Mouse (Mus musculus) lung, adult 2 months (tissue): ENCODE results near the gene Islr. TPM values are rescaled to one million over a fixed set of nuclear protein-coding genes. Genes with fewer than 3 reads are reported as not detected.

Source experiments
- DNase-seq: peaks from one replicate; pipeline ENCODE4 v3.0.0; 2022
- H3K4me1 ChIP-seq: fragments of 200-500 bp; 2 replicates; pipeline ENCODE4 v1.6.1; 2011; ENCODE audit warnings: low read length; ENCODE audit not compliant: control insufficient read depth, insufficient read depth
- H3K4me3 ChIP-seq: fragments of 200-500 bp; replicated peaks from 2 replicates; pipeline ENCODE3; 2011; ENCODE audit warnings: low read depth, mild to moderate bottlenecking, control low read depth, low read length; ENCODE audit errors: extremely low read depth
- CTCF ChIP-seq: fragments of 200-500 bp; IDR thresholded peaks from 2 replicates; pipeline ENCODE4 v1.5.1; 2011; ENCODE audit warnings: mild to moderate bottlenecking, low read length, control low read depth; ENCODE audit not compliant: insufficient read depth
- POLR2A ChIP-seq: fragments of 200-500 bp; IDR thresholded peaks from 2 replicates; pipeline ENCODE4 v1.6.1; 2011; ENCODE audit warnings: low read depth, mild to moderate bottlenecking, control low read depth, low read length, borderline replicate concordance; ENCODE audit errors: extremely low read depth
- WGBS: fragments of 180-500 bp; shearing (Covaris S2); methylation state at CpG from one replicate; pipeline ENCODE4 v1.1.7; 2018; 5-methylcytosine and 5-hydroxymethylcytosine counted together
- polyA plus RNA-seq: library from polyadenylated mRNA; depleted of rRNA; stranded (reverse); fragments of >200 nt; gene quantifications from 2 replicates; pipeline ENCODE4 v1.2.3, GENCODE M21; 2012

Islr gene
- polyA plus RNA-seq, 1 experiment = 74.0 TPM

DNA sequence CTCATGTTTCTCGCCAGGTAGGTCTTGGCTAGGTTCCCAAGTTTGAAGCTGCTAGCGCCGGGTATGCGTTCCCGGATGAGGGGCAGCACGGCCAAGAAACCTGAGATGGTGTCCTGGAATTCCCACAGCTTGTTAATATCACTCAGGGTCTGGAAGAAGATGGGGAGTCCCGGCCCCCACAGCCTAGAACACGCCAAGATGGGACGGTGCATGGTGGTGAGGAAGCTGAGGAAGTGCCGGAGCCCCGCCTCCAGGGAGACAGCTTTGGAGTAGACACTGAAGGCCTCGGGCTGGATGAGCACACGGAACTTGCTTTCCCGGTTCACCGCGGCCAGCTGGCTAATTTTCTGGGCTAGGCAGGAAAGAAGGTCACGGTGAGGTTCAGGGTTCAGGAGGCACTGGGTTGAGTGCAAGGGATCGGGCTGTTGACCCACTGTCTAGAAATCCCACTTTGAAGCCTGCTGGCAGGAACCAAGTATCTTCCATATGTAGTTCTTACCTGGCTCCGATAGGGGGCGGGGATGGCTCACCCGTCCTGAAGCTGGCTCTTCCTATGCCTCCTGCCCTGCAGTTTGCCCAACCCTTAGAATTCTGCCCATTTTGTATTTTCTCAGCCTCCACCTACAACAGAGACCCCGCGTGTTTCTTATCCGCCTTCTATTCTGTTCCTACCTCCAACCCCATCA is 16.3 kb upstream of the Islr start:
- Histone ChIP-seq H3K4me3 (no peak overlapping the region), H3K4me1 (no peaks in the 10 kb centered on the region)
- 76% methylated on average over 24 of the region's 24 CpGs for WGBS
- TF ChIP-seq CTCF (peak; percentile 72), POLR2A (no peak)
- no peak for DNase-seq

DNA sequence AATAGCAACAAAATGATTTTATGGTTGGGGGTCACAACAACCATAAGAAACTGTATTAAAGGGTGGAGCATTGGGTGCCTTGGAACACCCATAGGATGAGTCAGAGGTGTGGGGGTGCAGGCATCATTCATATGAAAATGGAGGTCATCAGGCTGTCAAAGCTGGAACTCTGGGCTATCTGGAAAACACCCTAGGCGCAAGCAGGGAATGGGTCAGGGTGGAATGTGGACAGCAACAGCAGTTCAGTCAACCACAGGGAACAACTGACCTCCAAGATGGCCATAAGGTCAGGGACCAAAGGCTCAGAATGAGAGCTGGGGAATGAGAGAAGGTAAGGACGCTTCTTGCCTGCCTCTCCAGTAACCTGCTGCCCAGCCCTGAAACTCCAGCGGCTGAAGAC is 14.4 kb upstream of the Islr start:
- H3K4me3 ChIP-seq = no peak overlapping the region
- 94% methylated on average over 3 of the region's 3 CpGs for WGBS
- TF ChIP-seq POLR2A (no peak), CTCF (no peak)

DNA sequence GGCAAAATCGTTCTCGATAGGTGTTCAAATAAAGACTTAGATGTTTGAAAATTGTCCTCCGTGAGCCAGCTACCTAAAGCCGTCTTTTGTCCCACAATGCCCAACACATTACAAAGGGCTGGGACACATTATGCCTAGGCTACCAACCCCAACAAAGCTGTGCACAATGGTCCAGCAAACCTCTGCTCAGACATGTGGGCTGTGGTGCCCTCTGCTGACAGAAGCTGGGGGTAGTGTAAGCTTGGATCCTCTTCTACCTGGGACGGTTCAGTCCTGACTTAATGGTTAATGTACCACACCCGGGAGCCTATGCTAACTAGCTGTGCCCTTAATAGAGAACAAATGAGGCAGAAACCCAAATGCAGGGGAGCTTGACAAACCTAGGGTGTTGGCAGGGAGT is 12.3 kb upstream of the Islr start:
- Histone ChIP-seq H3K4me3 (no peak overlapping the region), H3K4me1 (no peaks in the 10 kb centered on the region)
- WGBS = 58% methylated on average over 6 of the region's 6 CpGs
- TF ChIP-seq POLR2A (no peak), CTCF (peak; percentile 53; the same call in 1 of the 2 replicates)
- DNase-seq = no peak

More for the DNA sequence above, 14.4 kb upstream of the Islr start:
- no peak for DNase-seq
- no peaks in the 10 kb centered on the region for H3K4me1 ChIP-seq

DNA sequence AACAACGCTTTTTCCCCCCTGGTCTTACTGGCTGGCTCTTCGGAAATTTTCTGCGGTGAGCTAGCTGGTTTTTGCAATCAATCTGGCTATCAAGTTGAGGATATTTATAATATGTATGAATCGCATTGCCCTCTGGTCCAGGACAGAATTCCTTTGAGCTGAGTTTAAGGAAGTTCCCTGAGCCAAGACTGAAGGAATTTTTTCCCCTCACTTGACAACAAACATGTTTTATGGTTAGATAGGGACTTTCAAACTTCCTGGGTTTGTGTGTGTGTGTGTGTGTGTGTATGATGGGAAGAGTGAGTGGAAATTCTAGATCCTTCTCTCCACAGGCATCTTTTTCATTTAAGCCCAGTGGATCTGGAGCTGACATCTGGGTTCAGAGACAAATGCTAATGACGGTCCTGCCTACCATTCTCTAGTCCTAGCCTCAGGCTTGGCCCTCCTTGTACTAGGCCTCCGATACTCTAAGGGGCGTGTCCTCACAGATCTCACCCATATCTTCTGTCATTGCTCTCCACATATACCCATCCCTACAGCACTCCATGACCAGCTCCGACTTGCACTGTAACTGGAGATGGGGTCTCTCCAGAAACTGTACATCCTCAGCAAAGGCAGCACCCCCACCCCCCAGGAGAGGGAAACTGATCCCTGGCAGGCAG is 10.5 kb upstream of the Islr start:
- Histone ChIP-seq H3K4me3 (no peak overlapping the region), H3K4me1 (no peaks in the 10 kb centered on the region)
- DNase-seq = no peak
- WGBS = 34% methylated on average over 8 of the region's 8 CpGs
- TF ChIP-seq CTCF = no peak
- TF ChIP-seq POLR2A = no peak

DNA sequence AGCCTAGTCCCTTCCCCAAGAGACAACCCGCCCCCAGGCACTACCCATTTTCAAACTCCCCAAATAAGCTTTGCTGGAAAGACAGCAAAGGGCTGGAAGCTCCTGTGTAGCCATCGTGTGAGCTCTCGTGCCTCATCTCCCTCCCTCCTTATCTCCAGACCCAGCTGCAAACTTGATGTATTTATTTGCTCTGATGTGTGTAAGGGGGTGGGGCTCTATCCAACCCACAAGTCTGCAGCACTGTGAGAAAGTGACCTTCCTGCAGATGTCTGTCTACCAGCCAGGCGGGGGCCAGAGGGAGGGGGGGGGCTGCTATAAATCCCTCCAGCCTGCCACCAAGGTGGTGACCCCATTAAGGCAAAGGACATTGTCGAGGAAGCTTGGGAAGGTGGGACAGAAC is 9.8 kb upstream of the Islr start:
- TF ChIP-seq CTCF = no peak
- no peak for TF ChIP-seq POLR2A
- Histone ChIP-seq H3K4me3 (no peak overlapping the region), H3K4me1 (no peaks in the 10 kb centered on the region)
- WGBS = 18% methylated on average over 5 of the region's 5 CpGs
- no peak for DNase-seq

DNA sequence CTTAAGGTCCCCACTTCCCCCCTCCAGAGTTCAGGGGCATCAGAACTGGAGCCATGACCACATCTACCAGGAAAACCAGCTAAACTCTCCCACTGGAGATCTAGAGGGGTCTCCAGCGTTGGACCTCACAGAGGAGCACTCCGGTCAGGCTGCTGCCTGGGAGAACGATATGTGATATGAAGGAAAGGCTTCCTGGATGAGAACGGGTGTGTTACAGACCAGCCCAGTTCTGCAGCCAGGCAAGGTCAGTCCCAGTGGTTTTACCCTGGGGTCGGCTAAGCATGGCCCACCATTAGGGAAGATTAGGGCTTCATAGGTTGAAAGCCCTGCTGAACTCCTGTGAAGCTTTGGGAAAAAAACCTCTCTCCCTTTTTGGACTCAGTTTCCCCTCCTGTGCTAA is 9.3 kb upstream of the Islr start:
- H3K4me3 ChIP-seq = no peak overlapping the region
- TF ChIP-seq CTCF (no peak), POLR2A (no peak)
- no peak for DNase-seq
- WGBS = 65% methylated on average over 5 of the region's 5 CpGs
- H3K4me1 ChIP-seq = no peaks in the 10 kb centered on the region

DNA sequence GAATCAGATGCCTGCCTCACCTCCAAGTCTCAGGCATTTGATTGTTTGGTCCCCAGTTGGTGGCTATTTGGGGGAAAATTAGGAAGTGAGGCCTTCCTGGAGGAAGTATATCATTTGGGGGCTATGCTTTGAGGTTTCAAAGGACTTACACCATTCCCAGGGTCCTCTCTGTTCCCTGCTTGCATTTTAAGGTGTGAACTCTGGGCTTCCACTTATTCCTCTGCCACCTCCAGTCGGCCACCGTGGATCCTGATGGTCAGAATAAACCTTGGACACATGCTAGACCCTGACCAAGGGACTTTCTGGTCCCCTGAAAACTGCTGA is 6.2 kb upstream of the Islr start:
- DNase-seq = no peak
- Histone ChIP-seq H3K4me3 (no peak overlapping the region), H3K4me1 (no peaks in the 10 kb centered on the region)
- TF ChIP-seq CTCF = no peak
- TF ChIP-seq POLR2A = no peak
- 43% methylated on average over 2 of the region's 2 CpGs for WGBS

DNA sequence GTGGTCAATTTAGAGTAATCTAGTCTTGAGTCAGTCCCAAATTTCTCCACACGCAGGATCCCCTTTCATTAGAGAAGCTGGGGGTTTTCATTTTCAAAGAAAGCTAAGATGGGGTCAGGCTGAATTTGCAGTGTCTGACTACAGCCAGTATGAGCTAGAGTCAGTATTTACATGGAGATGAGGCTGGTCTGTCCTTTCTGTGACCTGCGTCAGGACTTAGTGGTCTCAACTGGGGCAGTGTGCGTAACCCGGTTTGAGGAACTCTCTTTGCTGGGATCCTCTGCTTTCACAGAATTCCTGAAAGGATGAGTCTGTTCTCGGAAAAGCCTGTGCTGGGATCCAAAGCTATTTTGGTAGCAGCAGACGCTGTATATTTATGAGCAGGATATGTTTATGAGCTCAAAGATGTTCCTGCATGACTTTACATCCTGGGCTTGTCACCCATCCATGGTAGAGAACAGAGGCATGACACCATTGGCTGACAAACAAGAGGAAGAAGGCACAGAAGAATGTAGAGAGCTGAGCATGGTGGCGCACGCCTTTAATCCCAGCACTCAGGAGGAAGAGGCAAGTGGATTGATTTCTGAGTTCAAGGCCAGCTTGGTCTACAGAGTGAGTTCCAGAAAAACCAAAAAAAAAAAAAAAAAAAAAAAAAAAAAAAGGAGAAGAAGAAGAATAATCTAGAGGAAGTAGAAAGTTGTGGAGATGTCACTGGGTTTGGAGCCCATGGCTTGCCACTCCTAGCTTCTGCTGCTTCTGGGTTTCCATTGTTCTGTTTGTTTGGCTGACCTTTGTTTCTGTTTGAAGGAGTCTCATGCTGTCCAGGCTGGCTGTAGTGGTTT is 5.6 kb upstream of the Islr start:
- Histone ChIP-seq H3K4me3 (no peak overlapping the region), H3K4me1 (no peaks in the 10 kb centered on the region)
- WGBS = 60% methylated on average over 8 of the region's 8 CpGs
- DNase-seq = no peak
- TF ChIP-seq POLR2A (no peak), CTCF (no peak)

DNA sequence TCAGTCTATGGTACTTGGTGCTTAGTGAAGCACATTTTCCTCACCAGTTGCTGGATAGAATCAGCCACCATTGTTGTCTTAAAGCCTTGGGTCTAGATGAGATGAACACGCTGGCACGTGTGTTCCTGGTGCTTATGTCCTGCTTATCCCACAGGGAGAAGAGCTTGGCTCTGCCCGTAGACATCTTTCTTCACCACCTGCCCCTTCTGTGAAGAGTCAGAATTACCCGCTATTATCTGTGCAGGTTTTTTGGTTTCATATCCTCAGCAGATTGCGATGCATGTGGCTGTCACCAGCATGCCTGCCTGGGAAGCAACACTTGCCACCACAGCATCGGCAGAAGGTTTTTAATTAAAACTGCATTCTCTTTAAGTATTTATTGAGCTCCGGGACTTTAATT is 1.9 kb upstream of the Islr start:
- WGBS = 93% methylated on average over 7 of the region's 7 CpGs

DNA sequence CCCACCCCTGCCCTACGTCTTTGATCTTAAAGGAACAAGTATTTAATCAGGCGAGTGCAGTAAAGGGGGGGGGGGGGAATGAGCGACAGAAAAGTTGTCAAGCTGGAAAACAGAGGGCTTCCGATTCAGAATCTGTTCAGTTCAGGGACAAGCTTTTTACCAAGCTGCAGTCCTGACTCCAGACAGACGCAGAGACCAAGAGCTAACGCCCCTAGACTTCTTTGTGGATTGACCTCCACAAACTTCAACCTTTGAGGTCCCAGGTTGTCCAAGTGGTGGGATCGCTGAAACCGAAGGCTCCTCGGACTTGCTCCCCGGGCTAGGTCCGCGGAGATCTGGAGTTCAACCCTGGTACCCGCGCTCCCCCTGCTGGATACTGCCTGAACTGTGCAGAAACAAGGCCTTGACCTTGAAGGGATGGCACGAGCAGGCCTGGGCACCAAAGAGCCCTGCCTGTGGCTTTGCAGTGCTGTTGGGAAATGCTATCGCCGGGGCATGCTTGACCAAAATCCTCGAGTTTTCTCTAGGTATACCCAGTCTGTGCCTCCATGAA is 418 bp upstream of the Islr start:
- 2% methylated on average over 18 of the region's 18 CpGs for WGBS
- Histone ChIP-seq H3K4me3 (peak overlapping the region; percentile 51), H3K4me1 (0 out of 2 replicates have a peak, but pooled peaks cover 5% of the 10 kb centered on the region)
- TF ChIP-seq CTCF (peak; percentile 94), POLR2A (no peak)
- DNase-seq = peak; percentile 93

More for the DNA sequence above, 1.9 kb upstream of the Islr start:
- Histone ChIP-seq H3K4me3 (no peak overlapping the region), H3K4me1 (0 out of 2 replicates have a peak, but pooled peaks cover 5% of the 10 kb centered on the region)
- DNase-seq = no peak
- TF ChIP-seq CTCF (no peak), POLR2A (no peak)
